Mouse (Mus musculus): ENCODE data around the gene Psmc3. TPM values are rescaled to one million over a fixed set of nuclear protein-coding genes. Genes with fewer than 3 reads are reported as not detected.

The Psmc3 gene
- polyA plus RNA-seq, 1 experiment from 2014 or later = 369 TPM

DNA sequence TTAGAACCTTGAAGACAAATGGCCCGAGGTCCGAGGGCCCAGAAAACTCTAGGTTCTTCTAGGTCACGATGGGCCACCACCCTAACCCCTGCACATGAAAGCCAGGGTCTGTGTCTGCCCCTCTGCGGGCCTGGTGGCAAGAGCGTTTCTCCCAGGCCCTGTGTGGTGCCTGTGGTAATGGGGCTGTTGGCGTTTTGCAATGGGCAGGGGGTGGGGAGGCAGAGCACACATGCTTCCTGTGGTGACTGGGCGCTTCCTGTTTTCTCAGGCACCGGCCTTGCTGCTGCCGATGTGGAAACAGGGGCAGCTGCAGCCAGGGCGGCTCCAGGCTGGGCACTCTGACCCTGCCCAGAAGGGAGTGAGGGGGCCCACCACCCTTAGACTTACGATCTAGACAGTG, 29.0 kb downstream of the Psmc3 start:
- WGBS = 72% methylated on average over 11 of the region's 11 CpGs
- Histone ChIP-seq H3K4me3 (ENCODE audit: low read depth, low read length) (no peak overlapping the region), H3K36me3 (ENCODE audit: control insufficient read depth, insufficient read depth, low read length) (no peaks in the 10 kb centered on the region), H3K27ac (ENCODE audit: low read depth, low read length) (no peak overlapping the region), H3K4me1 (ENCODE audit: control insufficient read depth, insufficient read depth, low read length) (peaks cover 6% of the 10 kb centered on the region), H3K9me3 (ENCODE audit: control insufficient read depth, low read length) (no peaks in the 10 kb centered on the region), H3K9ac (ENCODE audit: low read length) (no peak overlapping the region), H3K27me3 (ENCODE audit: control insufficient read depth, insufficient read depth, low read length) (no peaks in the 10 kb centered on the region), H3K4me2 (no peak overlapping the region)
- ATAC-seq (ENCODE audit: low FRiP score) (no peak), DNase-seq (ENCODE audit: low spot score, missing footprints) (no peak)

DNA sequence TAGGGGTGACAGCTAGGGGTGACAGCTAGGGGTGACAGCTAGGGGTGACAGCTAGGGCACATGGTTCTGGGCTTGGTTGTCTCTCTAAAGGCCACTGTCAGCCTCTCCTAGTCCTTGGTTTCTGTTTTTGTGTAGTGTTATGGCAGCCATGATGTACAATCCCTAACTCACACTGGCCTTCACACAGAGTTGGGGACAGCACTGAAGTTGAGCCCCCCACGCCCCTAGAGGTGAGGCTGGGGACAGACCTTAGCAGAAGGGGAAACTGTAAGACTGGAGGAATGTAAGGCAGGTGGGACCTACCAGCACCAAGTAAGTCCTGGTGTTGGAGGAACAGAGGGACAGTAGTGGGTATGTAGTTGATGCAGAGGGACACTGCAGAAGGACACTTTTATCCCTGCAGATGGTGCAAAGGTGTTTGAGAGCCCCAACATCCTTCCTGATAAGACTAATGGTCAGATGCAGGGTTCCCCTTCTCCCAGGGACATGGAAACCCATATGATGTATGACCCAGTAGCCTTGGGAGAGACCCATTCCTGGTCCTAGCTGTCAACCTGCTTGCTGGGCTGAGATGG, 29.6 kb downstream of the Psmc3 start:
- no peak for ATAC-seq (ENCODE audit: low FRiP score)
- no peak overlapping the region for H3K27ac ChIP-seq (ENCODE audit: low read depth, low read length)
- no peaks in the 10 kb centered on the region for H3K27me3 ChIP-seq (ENCODE audit: control insufficient read depth, insufficient read depth, low read length)
- DNase-seq (ENCODE audit: low spot score, missing footprints) = no peak
- H3K4me3 ChIP-seq (ENCODE audit: low read depth, low read length) = no peak overlapping the region
- H3K4me2 ChIP-seq = no peak overlapping the region
- H3K36me3 ChIP-seq (ENCODE audit: control insufficient read depth, insufficient read depth, low read length) = no peaks in the 10 kb centered on the region
- 50% methylated on average over 1 of the region's 1 CpGs for WGBS
- H3K4me1 ChIP-seq (ENCODE audit: control insufficient read depth, insufficient read depth, low read length) = peaks cover 6% of the 10 kb centered on the region
- H3K9ac ChIP-seq (ENCODE audit: low read length) = no peak overlapping the region
- H3K9me3 ChIP-seq (ENCODE audit: control insufficient read depth, low read length) = no peaks in the 10 kb centered on the region

DNA sequence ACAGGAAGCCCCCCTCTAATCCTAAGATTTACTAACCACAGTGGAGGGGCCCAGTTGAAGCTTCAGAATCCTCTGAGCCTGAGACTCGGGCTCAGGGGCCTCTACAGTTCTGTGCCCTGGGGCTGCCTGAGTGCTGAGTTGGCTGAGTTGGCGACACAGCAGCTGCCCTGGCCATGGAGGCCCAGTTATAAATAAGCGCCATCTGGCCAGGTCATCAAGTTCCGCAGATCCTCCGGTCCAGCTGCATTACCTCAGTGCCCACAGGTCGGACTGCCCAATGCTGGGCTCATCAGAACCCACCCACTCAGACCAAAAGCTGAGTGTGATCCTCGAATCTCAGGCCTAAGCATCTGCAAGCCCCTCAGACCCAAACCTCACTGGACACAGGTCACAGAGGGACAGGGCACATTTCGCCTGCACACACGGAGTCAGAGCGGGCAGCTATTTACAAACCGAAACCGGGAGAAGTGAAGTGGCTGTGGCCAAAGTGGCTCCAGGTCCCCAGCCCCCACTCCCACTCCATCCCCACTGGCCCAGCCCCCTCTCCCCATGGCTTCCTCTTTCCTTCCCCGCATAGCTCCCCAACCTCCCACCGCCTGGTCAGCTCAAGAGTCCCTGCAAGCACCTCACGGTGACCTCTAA, 30.5 kb downstream of the Psmc3 start:
- H3K4me1 ChIP-seq (ENCODE audit: control insufficient read depth, insufficient read depth, low read length) = no peaks in the 10 kb centered on the region; the same call in 1 of the 2 replicates
- H3K27ac ChIP-seq (ENCODE audit: low read depth, low read length) = no peak overlapping the region
- H3K4me2 ChIP-seq = no peak overlapping the region
- no peak for DNase-seq (ENCODE audit: low spot score, missing footprints)
- ATAC-seq (ENCODE audit: low FRiP score) = no peak
- H3K9me3 ChIP-seq (ENCODE audit: control insufficient read depth, low read length) = no peaks in the 10 kb centered on the region
- no peaks in the 10 kb centered on the region for H3K36me3 ChIP-seq (ENCODE audit: control insufficient read depth, insufficient read depth, low read length)
- H3K27me3 ChIP-seq (ENCODE audit: control insufficient read depth, insufficient read depth, low read length) = no peaks in the 10 kb centered on the region
- WGBS = 89% methylated on average over 15 of the region's 15 CpGs
- no peak overlapping the region for H3K9ac ChIP-seq (ENCODE audit: low read length)
- H3K4me3 ChIP-seq (ENCODE audit: low read depth, low read length) = no peak overlapping the region

DNA sequence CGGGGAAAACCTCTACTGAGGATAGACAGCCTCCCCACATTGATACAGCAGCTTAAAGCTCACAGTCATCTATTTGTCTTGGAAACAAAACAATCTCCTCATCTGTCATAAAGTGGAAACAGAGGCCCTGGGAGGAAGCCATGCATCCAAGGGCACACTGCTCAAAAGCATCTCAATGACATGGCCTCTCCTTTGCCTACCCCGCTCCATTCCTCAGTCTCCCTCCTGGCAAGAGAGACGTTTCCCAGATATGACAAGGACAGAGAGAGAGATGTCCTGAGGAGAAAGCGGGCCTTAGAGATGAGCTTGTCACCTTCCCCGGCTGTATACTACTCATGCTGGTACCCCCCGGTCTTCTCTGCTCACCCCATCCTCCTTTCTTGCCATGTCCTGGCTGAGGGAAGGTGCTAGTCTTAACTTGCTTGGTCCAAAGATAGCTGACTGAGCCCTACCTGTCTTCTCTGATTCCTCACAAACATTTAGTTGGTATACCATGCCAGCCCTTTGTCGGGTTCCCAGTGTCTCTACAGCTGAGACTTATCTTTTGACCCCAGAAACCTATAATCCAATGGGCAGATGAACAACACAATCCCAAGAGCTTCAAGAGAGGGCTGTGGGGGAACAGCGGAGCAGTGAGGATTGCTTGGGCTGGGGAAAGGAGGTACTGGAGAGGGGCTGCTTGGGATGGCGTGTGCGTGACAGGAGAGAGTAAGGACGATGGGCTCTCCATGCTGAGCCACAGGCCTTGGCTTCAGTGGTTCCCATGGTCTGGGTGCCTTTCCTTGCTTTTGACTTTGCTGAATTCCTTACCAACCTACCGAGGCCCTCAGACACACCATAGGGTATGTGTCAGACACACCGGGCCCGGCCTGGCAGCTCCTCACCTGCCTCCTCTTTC, 31.9 kb downstream of the Psmc3 start:
- Histone ChIP-seq H3K4me2 (no peak overlapping the region), H3K27me3 (ENCODE audit: control insufficient read depth, insufficient read depth, low read length) (no peaks in the 10 kb centered on the region), H3K9ac (ENCODE audit: low read length) (no peak overlapping the region), H3K4me3 (ENCODE audit: low read depth, low read length) (no peak overlapping the region), H3K9me3 (ENCODE audit: control insufficient read depth, low read length) (no peaks in the 10 kb centered on the region), H3K36me3 (ENCODE audit: control insufficient read depth, insufficient read depth, low read length) (no peaks in the 10 kb centered on the region), H3K4me1 (ENCODE audit: control insufficient read depth, insufficient read depth, low read length) (no peaks in the 10 kb centered on the region), H3K27ac (ENCODE audit: low read depth, low read length) (no peak overlapping the region)
- DNase-seq (ENCODE audit: low spot score, missing footprints) (no peak), ATAC-seq (ENCODE audit: low FRiP score) (no peak)
- 91% methylated on average over 14 of the region's 14 CpGs for WGBS

DNA sequence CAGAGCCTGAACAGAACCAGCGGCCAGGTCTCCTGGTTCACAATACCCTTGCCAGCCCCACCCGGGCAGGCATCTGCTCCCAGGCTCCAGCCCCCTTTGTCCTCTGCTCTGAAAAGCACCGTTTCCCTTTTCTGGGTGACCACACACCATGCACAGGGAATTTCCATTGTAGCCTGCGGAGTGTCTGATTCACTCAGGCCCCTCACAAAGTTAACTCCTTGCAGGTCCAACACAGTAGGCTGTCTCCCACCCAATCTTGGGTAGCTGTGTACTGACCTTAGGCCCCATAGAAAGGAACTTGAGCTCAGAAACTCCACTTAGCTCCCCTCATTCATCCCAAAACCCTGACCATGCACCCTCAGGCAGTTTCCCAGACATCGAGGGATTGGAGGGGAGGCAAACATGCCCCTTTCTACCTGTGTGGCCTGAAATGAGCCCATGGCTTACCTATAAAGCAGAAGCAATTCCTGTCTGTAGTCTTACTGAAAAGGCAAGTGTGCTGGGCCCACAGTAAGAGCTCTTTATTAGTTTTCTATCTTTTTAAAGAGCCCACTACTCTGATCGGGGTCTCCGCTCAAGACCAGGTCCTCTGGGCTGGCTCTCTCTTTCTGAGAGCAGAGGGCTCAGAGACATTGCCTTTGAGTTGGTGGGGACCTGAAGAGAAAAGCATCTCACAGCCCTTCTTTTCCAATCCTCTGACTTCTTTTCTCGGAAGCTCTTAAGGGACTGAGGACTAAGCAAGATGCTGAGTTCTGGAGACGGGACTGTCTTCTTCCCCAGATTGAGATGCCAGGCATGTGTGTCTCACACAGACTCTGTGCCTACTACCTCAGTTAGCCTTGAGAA, 32.8 kb downstream of the Psmc3 start:
- no peaks in the 10 kb centered on the region for H3K4me1 ChIP-seq (ENCODE audit: control insufficient read depth, insufficient read depth, low read length)
- no peaks in the 10 kb centered on the region for H3K27me3 ChIP-seq (ENCODE audit: control insufficient read depth, insufficient read depth, low read length)
- no peak overlapping the region for H3K4me3 ChIP-seq (ENCODE audit: low read depth, low read length)
- DNase-seq (ENCODE audit: low spot score, missing footprints) (no peak), ATAC-seq (ENCODE audit: low FRiP score) (no peak)
- no peaks in the 10 kb centered on the region for H3K36me3 ChIP-seq (ENCODE audit: control insufficient read depth, insufficient read depth, low read length)
- H3K9me3 ChIP-seq (ENCODE audit: control insufficient read depth, low read length) = no peaks in the 10 kb centered on the region
- H3K27ac ChIP-seq (ENCODE audit: low read depth, low read length) = no peak overlapping the region
- WGBS = 60% methylated on average over 9 of the region's 9 CpGs
- H3K4me2 ChIP-seq = no peak overlapping the region
- no peak overlapping the region for H3K9ac ChIP-seq (ENCODE audit: low read length)

DNA sequence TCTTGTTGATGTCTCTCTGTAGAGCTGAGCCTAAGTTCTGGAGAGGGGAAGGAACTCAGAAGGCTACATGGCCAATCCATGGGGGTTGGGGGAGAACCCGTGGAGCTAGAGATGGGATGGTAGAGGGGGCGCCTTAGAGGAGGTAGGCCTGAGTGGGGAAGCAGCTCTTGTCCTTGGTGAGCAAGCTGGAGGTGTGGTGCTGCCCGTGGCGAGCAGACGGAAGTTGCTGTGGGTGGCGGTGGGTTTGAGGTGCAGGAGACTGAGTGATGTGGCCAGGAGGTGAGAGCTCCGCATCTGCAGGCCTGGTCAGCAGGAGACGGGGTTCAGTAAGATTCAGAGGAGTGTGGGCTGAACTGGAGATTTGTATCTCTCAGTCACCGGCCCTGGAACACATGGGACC, 33.6 kb downstream of the Psmc3 start:
- Histone ChIP-seq H3K4me1 (ENCODE audit: control insufficient read depth, insufficient read depth, low read length) (no peaks in the 10 kb centered on the region), H3K4me3 (ENCODE audit: low read depth, low read length) (no peak overlapping the region), H3K9ac (ENCODE audit: low read length) (no peak overlapping the region), H3K27me3 (ENCODE audit: control insufficient read depth, insufficient read depth, low read length) (no peaks in the 10 kb centered on the region), H3K4me2 (no peak overlapping the region), H3K9me3 (ENCODE audit: control insufficient read depth, low read length) (no peaks in the 10 kb centered on the region), H3K36me3 (ENCODE audit: control insufficient read depth, insufficient read depth, low read length) (no peaks in the 10 kb centered on the region), H3K27ac (ENCODE audit: low read depth, low read length) (no peak overlapping the region)
- 86% methylated on average over 9 of the region's 9 CpGs for WGBS
- no peak for ATAC-seq (ENCODE audit: low FRiP score)
- DNase-seq (ENCODE audit: low spot score, missing footprints) = no peak

DNA sequence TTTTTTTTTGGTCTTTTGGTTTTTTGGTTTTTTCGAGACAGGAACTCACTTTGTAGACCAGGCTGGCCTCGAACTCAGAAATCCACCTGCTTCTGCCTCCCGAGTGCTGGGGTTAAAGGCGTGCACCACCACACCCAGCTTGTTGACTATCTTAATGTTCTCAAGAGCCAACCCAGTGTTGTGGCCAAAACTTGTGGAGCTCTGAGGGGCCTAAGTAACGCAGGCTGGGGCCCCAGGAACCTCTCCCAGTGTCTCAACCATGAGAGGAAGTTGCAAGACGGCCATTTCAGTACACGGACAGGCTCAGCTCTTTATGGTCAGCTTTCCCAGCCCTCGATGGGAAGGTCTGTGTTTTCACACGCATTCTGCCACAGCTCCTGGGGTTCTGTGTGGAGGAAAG, 35.2 kb downstream of the Psmc3 start:
- DNase-seq (ENCODE audit: low spot score, missing footprints) (no peak), ATAC-seq (ENCODE audit: low FRiP score) (no peak)
- Histone ChIP-seq H3K27ac (ENCODE audit: low read depth, low read length) (no peak overlapping the region), H3K9ac (ENCODE audit: low read length) (no peak overlapping the region), H3K4me2 (no peak overlapping the region), H3K36me3 (ENCODE audit: control insufficient read depth, insufficient read depth, low read length) (no peaks in the 10 kb centered on the region), H3K4me3 (ENCODE audit: low read depth, low read length) (no peak overlapping the region), H3K9me3 (ENCODE audit: control insufficient read depth, low read length) (no peaks in the 10 kb centered on the region), H3K27me3 (ENCODE audit: control insufficient read depth, insufficient read depth, low read length) (no peaks in the 10 kb centered on the region), H3K4me1 (ENCODE audit: control insufficient read depth, insufficient read depth, low read length) (no peaks in the 10 kb centered on the region)
- 86% methylated on average over 9 of the region's 9 CpGs for WGBS

DNA sequence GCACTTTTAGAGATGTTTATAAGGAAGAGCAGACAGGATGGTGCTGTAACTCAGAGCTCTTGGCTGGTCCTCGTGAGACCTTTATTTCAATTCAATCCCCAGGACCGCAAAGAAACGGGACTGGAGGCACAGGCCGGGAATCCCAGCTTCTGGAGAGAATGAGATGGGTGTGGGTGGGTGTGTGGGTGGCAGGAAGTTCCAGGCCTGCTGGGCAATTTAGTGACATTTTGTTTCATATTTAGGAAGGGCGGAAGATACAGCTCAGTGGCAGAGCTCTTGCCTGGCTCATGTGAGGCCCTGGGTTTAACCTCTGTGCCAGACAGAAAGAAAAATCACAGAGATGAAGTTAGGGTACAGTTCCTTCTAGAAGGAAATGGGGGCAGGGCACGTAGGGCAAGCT, 36.4 kb downstream of the Psmc3 start:
- Histone ChIP-seq H3K27ac (ENCODE audit: low read depth, low read length) (no peak overlapping the region), H3K27me3 (ENCODE audit: control insufficient read depth, insufficient read depth, low read length) (no peaks in the 10 kb centered on the region), H3K4me2 (no peak overlapping the region), H3K9me3 (ENCODE audit: control insufficient read depth, low read length) (no peaks in the 10 kb centered on the region), H3K36me3 (ENCODE audit: control insufficient read depth, insufficient read depth, low read length) (no peaks in the 10 kb centered on the region), H3K4me3 (ENCODE audit: low read depth, low read length) (no peak overlapping the region), H3K4me1 (ENCODE audit: control insufficient read depth, insufficient read depth, low read length) (no peaks in the 10 kb centered on the region), H3K9ac (ENCODE audit: low read length) (no peak overlapping the region)
- 81% methylated on average over 6 of the region's 6 CpGs for WGBS
- no peak for DNase-seq (ENCODE audit: low spot score, missing footprints)
- ATAC-seq (ENCODE audit: low FRiP score) = no peak

All from midbrain, embryonic 11.5 days (tissue).